Mouse (Mus musculus) stomach, embryonic 14.5 days (tissue): Measurements from ENCODE around the gene Gm3448. TPM values are rescaled to one million over a fixed set of nuclear protein-coding genes. Genes with fewer than 3 reads are reported as not detected.

Experiments used
- ATAC-seq: fragments of 200-750 bp; cut with Nextera tagmentation; 2 replicates; pipeline ENCODE4 v1.8.0; 2017; ENCODE audit warnings: low read depth, moderate TSS enrichment; ENCODE audit not compliant: insufficient number of reproducible peaks, insufficient read depth, low FRiP score
- H3K27ac ChIP-seq: fragments of 300-500 bp; sonication (generic); 2 replicates; pipeline ENCODE4 v1.5.1; 2014; ENCODE audit warnings: mild to moderate bottlenecking, low read length, moderate library complexity, mixed read lengths
- H3K27me3 ChIP-seq: fragments of 300-500 bp; sonication (generic); 2 replicates; pipeline ENCODE4 v1.6.1; 2014; ENCODE audit warnings: low read length, control low read depth, mixed read lengths; ENCODE audit not compliant: control insufficient read depth, insufficient read depth
- H3K36me3 ChIP-seq: fragments of 300-500 bp; sonication (generic); 2 replicates; pipeline ENCODE4 v1.6.1; 2014; ENCODE audit warnings: mild to moderate bottlenecking, control low read depth, low read length, moderate library complexity, mixed read lengths; ENCODE audit not compliant: control insufficient read depth, insufficient read depth
- H3K4me1 ChIP-seq: fragments of 300-500 bp; sonication (generic); 2 replicates; pipeline ENCODE4 v1.6.1; 2014; ENCODE audit warnings: low read length, control low read depth, mixed read lengths; ENCODE audit not compliant: control insufficient read depth, insufficient read depth
- H3K4me2 ChIP-seq: fragments of 300-500 bp; sonication (generic); replicated peaks from 2 replicates; pipeline ENCODE4 v1.6.1; 2014; ENCODE audit warnings: low read depth, low read length, control low read depth
- H3K4me3 ChIP-seq: fragments of 300-500 bp; sonication (generic); 2 replicates; pipeline ENCODE4 v1.5.1; 2014; ENCODE audit warnings: low read depth, low read length, control low read depth
- H3K9ac ChIP-seq: fragments of 300-500 bp; sonication (generic); replicated peaks from 2 replicates; pipeline ENCODE4 v1.6.1; 2014; ENCODE audit warnings: low read depth, mild to moderate bottlenecking, control low read depth, low read length, moderate library complexity, mixed read lengths
- H3K9me3 ChIP-seq: fragments of 300-500 bp; sonication (generic); 2 replicates; pipeline ENCODE4 v1.6.1; 2016; ENCODE audit warnings: low read depth, low read length, control low read depth; ENCODE audit not compliant: control insufficient read depth
- WGBS: fragments of 180-500 bp; shearing (Covaris S2); extraction: QIAGEN DNeasy Blood & Tissue Kit; methylation state at CpG from one replicate; pipeline ENCODE4 v1.1.7; 2014; 5-methylcytosine and 5-hydroxymethylcytosine counted together
- polyA plus RNA-seq: library from polyadenylated mRNA; unstranded; fragments of >200 nt; fragmentation: Nextera tagmentation; extraction: Ambion mirVana; gene quantifications from 2 replicates; pipeline ENCODE4 v1.2.1, GENCODE M21; 2014

Gene Gm3448
- polyA plus RNA-seq, 1 experiment from 2014 or later = 5.0 TPM

DNA sequence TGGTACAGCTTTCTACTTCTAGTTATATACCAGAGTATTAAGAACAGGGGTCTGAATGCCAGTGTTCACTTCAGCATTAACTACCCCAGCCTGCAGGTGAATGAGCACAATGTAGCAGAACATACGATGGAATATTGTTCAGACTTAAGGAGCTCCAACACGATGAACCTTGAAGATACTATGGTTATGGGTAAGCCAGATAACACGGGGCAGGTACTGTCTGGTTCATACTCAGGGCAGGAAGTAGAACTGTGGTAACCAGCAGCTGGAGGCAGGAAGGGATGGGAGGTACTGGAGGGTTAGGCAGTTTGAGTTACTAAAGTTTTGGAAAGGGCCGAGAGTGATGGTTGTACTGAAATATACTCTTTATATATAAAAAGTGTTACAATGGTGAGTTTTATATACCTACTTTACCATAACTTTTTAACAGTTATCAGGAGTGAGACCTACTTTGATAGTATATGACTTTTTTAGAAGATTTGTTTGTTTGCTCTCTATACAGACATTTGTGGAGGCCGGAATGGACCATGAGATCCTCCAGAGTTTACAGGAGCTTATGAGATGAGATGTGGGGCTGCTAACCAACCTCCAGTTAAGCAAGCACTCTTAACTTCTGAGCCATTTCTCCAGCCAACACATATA is 82.5 kb downstream of the Gm3448 start:
- Histone ChIP-seq H3K36me3 (peaks cover 18% of the 10 kb centered on the region), H3K27ac (no peak overlapping the region), H3K4me2 (no peak overlapping the region), H3K27me3 (no peaks in the 10 kb centered on the region), H3K9ac (no peak overlapping the region), H3K4me1 (peaks cover 6% of the 10 kb centered on the region; the same call in 1 of the 2 replicates), H3K4me3 (no peak overlapping the region), H3K9me3 (no peaks in the 10 kb centered on the region)
- no peak for ATAC-seq
- WGBS = 92% methylated on average over 5 of the region's 5 CpGs

DNA sequence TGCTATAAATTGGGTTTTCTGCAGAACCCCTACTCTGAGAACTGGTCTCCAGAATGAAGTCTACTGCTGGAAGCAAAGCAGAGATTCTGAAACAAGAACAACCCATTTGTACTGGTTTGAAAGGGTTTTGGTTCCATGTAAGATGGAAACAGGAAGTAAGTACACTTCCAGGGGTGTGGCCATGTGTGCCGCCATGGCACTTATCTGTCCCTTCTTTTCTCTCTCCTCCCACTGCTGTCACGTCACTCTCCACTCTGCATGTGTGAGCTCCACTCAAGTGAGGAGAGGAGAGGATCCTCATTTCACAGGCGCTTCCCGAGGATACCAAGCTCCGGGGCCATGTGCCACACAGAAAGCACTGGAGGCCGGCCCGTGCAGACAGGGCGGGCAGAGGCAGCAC is 87.9 kb downstream of the Gm3448 start:
- Histone ChIP-seq H3K4me2 (no peak overlapping the region), H3K4me3 (no peak overlapping the region), H3K27ac (no peak overlapping the region), H3K36me3 (peaks cover 52% of the 10 kb centered on the region), H3K4me1 (no peaks in the 10 kb centered on the region), H3K9ac (no peak overlapping the region), H3K27me3 (no peaks in the 10 kb centered on the region), H3K9me3 (no peaks in the 10 kb centered on the region)
- WGBS = 89% methylated on average over 8 of the region's 8 CpGs
- no peak for ATAC-seq

DNA sequence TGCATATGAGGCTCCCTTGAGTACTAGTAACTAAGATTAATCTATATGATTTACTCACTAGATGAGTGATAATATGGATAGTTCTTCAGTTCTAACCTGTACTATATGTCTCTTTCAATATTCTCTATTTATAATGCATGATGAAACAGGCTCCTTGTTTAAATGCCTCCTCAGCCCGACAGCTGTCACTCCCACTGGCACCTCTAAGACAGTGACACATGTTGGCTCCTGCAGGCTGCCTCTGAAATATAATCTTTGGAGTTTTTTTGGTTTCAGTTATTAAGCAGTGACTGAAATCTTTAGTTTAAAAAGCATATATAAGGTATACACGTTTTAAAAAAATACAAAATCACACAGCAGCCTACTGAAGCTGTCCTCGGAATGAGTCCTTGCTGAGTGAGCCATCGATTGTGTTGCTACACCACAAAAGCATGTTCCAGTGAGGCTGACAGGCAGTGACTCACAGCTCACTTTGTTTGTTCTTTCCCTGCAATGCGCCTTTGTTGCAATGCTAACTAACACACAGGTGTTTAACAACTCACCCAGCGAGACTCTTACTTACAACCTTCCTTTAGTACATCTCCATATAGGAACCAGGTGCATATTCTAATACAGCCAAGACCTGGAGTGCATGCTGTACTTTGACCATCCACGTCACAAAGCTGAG is 92.0 kb downstream of the Gm3448 start:
- ATAC-seq = no peak
- Histone ChIP-seq H3K27me3 (no peaks in the 10 kb centered on the region), H3K4me3 (no peak overlapping the region), H3K4me2 (no peak overlapping the region), H3K4me1 (peaks cover 9% of the 10 kb centered on the region), H3K27ac (no peak overlapping the region), H3K36me3 (peaks cover 63% of the 10 kb centered on the region), H3K9me3 (no peaks in the 10 kb centered on the region), H3K9ac (no peak overlapping the region)
- WGBS = 82% methylated on average over 7 of the region's 7 CpGs

Other genes with a start within 250 kb of the Gm3448 start
- gene Wdr27, start 98.4 kb downstream of the Gm3448 start, polyA plus RNA-seq = 6.2 and 6.7 TPM in 2 replicates
- 35.5 and 40.5 TPM in 2 replicates for gene 1600012H06Rik, start 98.4 kb downstream of the Gm3448 start, polyA plus RNA-seq
- gene Phf10, start 80.3 kb downstream of the Gm3448 start, polyA plus RNA-seq = 42.1 and 55.0 TPM in 2 replicates
- 8.1 and 9.8 TPM in 2 replicates for gene 9030025P20Rik, start 63.1 kb downstream of the Gm3448 start, polyA plus RNA-seq
- 0.56 TPM in 1 of 2 replicates, not detected in the other for gene Gm3417, start 62.7 kb downstream of the Gm3448 start, polyA plus RNA-seq
- 4.2 and 4.7 TPM in 2 replicates for gene Gm3435, start 31.4 kb downstream of the Gm3448 start, polyA plus RNA-seq
- gene Ermard, start 329 bp downstream of the Gm3448 start, polyA plus RNA-seq = 80.8 and 97.4 TPM in 2 replicates
- gene Tcte3, start within 50 bp of the Gm3448 start, polyA plus RNA-seq = not detected in 2 replicates